Mouse (Mus musculus): ENCODE results near the gene Ttc28. TPM values are rescaled to one million over a fixed set of nuclear protein-coding genes. Genes with fewer than 3 reads are reported as not detected.

Gene Ttc28
- total and polyA plus RNA-seq, 2 experiments from 2014 or later: 10.6 to 53.1 TPM

- no peak for ATAC-seq (ENCODE audit: low FRiP score)
- Histone ChIP-seq H3K36me3 (ENCODE audit: insufficient read depth, low read length) (peaks cover 41% of the 10 kb centered on the region), H3K4me1 (ENCODE audit: insufficient read depth, low read length) (peaks cover 14% of the 10 kb centered on the region; the same call in 1 of the 2 replicates), H3K9me3 (ENCODE audit: low read length) (no peaks in the 10 kb centered on the region), H3K27ac (ENCODE audit: low read depth, low read length) (no peak overlapping the region), H3K27me3 (ENCODE audit: insufficient read depth, low read length) (no peaks in the 10 kb centered on the region), H3K4me2 (ENCODE audit: low read depth, low read length, poor library complexity, severe bottlenecking) (no peak overlapping the region), H3K4me3 (ENCODE audit: low read depth, low read length) (no peak overlapping the region), H3K9ac (replicated peaks; ENCODE audit: low read length, poor library complexity, severe bottlenecking) (peak overlapping the region; percentile 54; the same call in 1 of the 2 replicates)
- 48% methylated on average over 12 of the region's 12 CpGs for WGBS
- DNase-seq (ENCODE audit: low spot score): no peak
- no peak for TF ChIP-seq CTCF (IDR thresholded peaks at IDR 0.05)
Measured at GRCm38 (mm10) chr5:111229041-111229394, 349.4 kb downstream of the Ttc28 start.

GRCm38 (mm10) chr5:111229671-111230070, 350.1 kb downstream of the Ttc28 start:
- no peak overlapping the region for H3K4me2 ChIP-seq (ENCODE audit: low read depth, low read length, poor library complexity, severe bottlenecking)
- WGBS: 54% methylated on average over 3 of the region's 3 CpGs
- no peaks in the 10 kb centered on the region for H3K27me3 ChIP-seq (ENCODE audit: insufficient read depth, low read length)
- H3K4me3 ChIP-seq (ENCODE audit: low read depth, low read length): no peak overlapping the region
- TF ChIP-seq CTCF (IDR thresholded peaks at IDR 0.05): no peak
- peaks cover 35% of the 10 kb centered on the region for H3K36me3 ChIP-seq (ENCODE audit: insufficient read depth, low read length)
- H3K4me1 ChIP-seq (ENCODE audit: insufficient read depth, low read length): peaks cover 14% of the 10 kb centered on the region; the same call in 1 of the 2 replicates
- no peak overlapping the region for H3K27ac ChIP-seq (ENCODE audit: low read depth, low read length)
- DNase-seq (ENCODE audit: low spot score) (no peak), ATAC-seq (ENCODE audit: low FRiP score) (no peak)
- H3K9me3 ChIP-seq (ENCODE audit: low read length): no peaks in the 10 kb centered on the region
- 0 out of 2 replicates have a peak overlapping the region, but pooled peaks have one; percentile 54 for H3K9ac ChIP-seq (replicated peaks; ENCODE audit: low read length, poor library complexity, severe bottlenecking)

GRCm38 (mm10) chr5:111231044-111231443, 351.4 kb downstream of the Ttc28 start:
- H3K36me3 ChIP-seq (ENCODE audit: insufficient read depth, low read length): peaks cover 32% of the 10 kb centered on the region
- ATAC-seq (ENCODE audit: low FRiP score) (no peak), DNase-seq (ENCODE audit: low spot score) (no peak)
- no peak overlapping the region for H3K9ac ChIP-seq (replicated peaks; ENCODE audit: low read length, poor library complexity, severe bottlenecking)
- no peak overlapping the region for H3K27ac ChIP-seq (ENCODE audit: low read depth, low read length)
- H3K4me3 ChIP-seq (ENCODE audit: low read depth, low read length): no peak overlapping the region
- peaks cover 14% of the 10 kb centered on the region; the same call in 1 of the 2 replicates for H3K4me1 ChIP-seq (ENCODE audit: insufficient read depth, low read length)
- H3K27me3 ChIP-seq (ENCODE audit: insufficient read depth, low read length): no peaks in the 10 kb centered on the region
- WGBS: 61% methylated on average over 13 of the region's 13 CpGs
- TF ChIP-seq CTCF (IDR thresholded peaks at IDR 0.05): no peak
- no peak overlapping the region for H3K4me2 ChIP-seq (ENCODE audit: low read depth, low read length, poor library complexity, severe bottlenecking)
- H3K9me3 ChIP-seq (ENCODE audit: low read length): no peaks in the 10 kb centered on the region

- Histone ChIP-seq H3K27me3 (ENCODE audit: insufficient read depth, low read length) (no peaks in the 10 kb centered on the region), H3K9me3 (ENCODE audit: low read length) (no peaks in the 10 kb centered on the region), H3K27ac (ENCODE audit: low read depth, low read length) (no peak overlapping the region), H3K4me2 (ENCODE audit: low read depth, low read length, poor library complexity, severe bottlenecking) (no peak overlapping the region), H3K4me3 (ENCODE audit: low read depth, low read length) (no peak overlapping the region), H3K36me3 (ENCODE audit: insufficient read depth, low read length) (peaks cover 35% of the 10 kb centered on the region), H3K4me1 (ENCODE audit: insufficient read depth, low read length) (peaks cover 14% of the 10 kb centered on the region; the same call in 1 of the 2 replicates), H3K9ac (replicated peaks; ENCODE audit: low read length, poor library complexity, severe bottlenecking) (no peak overlapping the region)
- no peak for TF ChIP-seq CTCF (IDR thresholded peaks at IDR 0.05)
- DNase-seq (ENCODE audit: low spot score) (no peak), ATAC-seq (ENCODE audit: low FRiP score) (no peak)
- 45% methylated on average over 1 of the region's 1 CpGs for WGBS
Measured at GRCm38 (mm10) chr5:111231769-111232168, 352.2 kb downstream of the Ttc28 start.

GRCm38 (mm10) chr5:111233022-111233709, 353.6 kb downstream of the Ttc28 start:
- ATAC-seq (ENCODE audit: low FRiP score) (no peak), DNase-seq (ENCODE audit: low spot score) (no peak)
- 0 out of 2 replicates have a peak, but pooled peaks cover 11% of the 10 kb centered on the region for H3K4me1 ChIP-seq (ENCODE audit: insufficient read depth, low read length)
- H3K36me3 ChIP-seq (ENCODE audit: insufficient read depth, low read length): peaks cover 40% of the 10 kb centered on the region
- H3K27me3 ChIP-seq (ENCODE audit: insufficient read depth, low read length): no peaks in the 10 kb centered on the region
- H3K9ac ChIP-seq (replicated peaks; ENCODE audit: low read length, poor library complexity, severe bottlenecking): no peak overlapping the region
- no peak overlapping the region for H3K27ac ChIP-seq (ENCODE audit: low read depth, low read length)
- 73% methylated on average over 24 of the region's 24 CpGs for WGBS
- no peaks in the 10 kb centered on the region for H3K9me3 ChIP-seq (ENCODE audit: low read length)
- H3K4me3 ChIP-seq (ENCODE audit: low read depth, low read length): no peak overlapping the region
- no peak overlapping the region for H3K4me2 ChIP-seq (ENCODE audit: low read depth, low read length, poor library complexity, severe bottlenecking)
- TF ChIP-seq CTCF (IDR thresholded peaks at IDR 0.05): no peak

GRCm38 (mm10) chr5:111235131-111235530, 355.5 kb downstream of the Ttc28 start:
- peak; percentile 54 for DNase-seq (ENCODE audit: low spot score)
- 78% methylated on average over 12 of the region's 12 CpGs for WGBS

More at GRCm38 (mm10) chr5:111235131-111235530, 355.5 kb downstream of the Ttc28 start:
- H3K36me3 ChIP-seq (ENCODE audit: insufficient read depth, low read length): peaks cover 44% of the 10 kb centered on the region
- H3K4me1 ChIP-seq (ENCODE audit: insufficient read depth, low read length): no peaks in the 10 kb centered on the region
- H3K4me2 ChIP-seq (ENCODE audit: low read depth, low read length, poor library complexity, severe bottlenecking): no peak overlapping the region
- H3K27me3 ChIP-seq (ENCODE audit: insufficient read depth, low read length): no peaks in the 10 kb centered on the region
- no peak overlapping the region for H3K9ac ChIP-seq (replicated peaks; ENCODE audit: low read length, poor library complexity, severe bottlenecking)
- H3K27ac ChIP-seq (ENCODE audit: low read depth, low read length): no peak overlapping the region
- no peak for ATAC-seq (ENCODE audit: low FRiP score)
- no peaks in the 10 kb centered on the region for H3K9me3 ChIP-seq (ENCODE audit: low read length)
- no peak for TF ChIP-seq CTCF (IDR thresholded peaks at IDR 0.05)
- no peak overlapping the region for H3K4me3 ChIP-seq (ENCODE audit: low read depth, low read length)

All from midbrain, postnatal 0 days (tissue).